Mouse (Mus musculus) liver, adult 2 months (tissue): ENCODE data around the gene Mroh3. TPM values are rescaled to one million over a fixed set of nuclear protein-coding genes. Genes with fewer than 3 reads are reported as not detected.

ENCODE experiments used
- DNase-seq: peaks from one replicate; pipeline ENCODE4 v3.0.0-alpha.2; 2011; ENCODE audit warnings: low read depth, low spot score; ENCODE audit errors: extremely low read depth
- H3K27ac ChIP-seq: fragments of 200-500 bp; replicated peaks from 2 replicates; pipeline ENCODE4 v1.5.1; 2012; ENCODE audit warnings: low read depth, mild to moderate bottlenecking, control low read depth, inconsistent platforms, low read length; ENCODE audit not compliant: insufficient read depth
- H3K27me3 ChIP-seq: fragments of 200-500 bp; 2 replicates; pipeline ENCODE4 v1.6.1; 2012; ENCODE audit warnings: mild to moderate bottlenecking, moderate library complexity, low read length, inconsistent platforms; ENCODE audit not compliant: control insufficient read depth, insufficient read depth
- H3K36me3 ChIP-seq: fragments of 200-500 bp; 2 replicates; pipeline ENCODE4 v1.6.1; 2012; ENCODE audit warnings: low read length, inconsistent platforms; ENCODE audit not compliant: control insufficient read depth, insufficient read depth
- H3K4me1 ChIP-seq: fragments of 200-500 bp; 2 replicates; pipeline ENCODE4 v1.6.1; 2011; ENCODE audit warnings: low read length; ENCODE audit not compliant: control insufficient read depth, insufficient read depth
- H3K4me3 ChIP-seq: fragments of 200-500 bp; 2 replicates; pipeline ENCODE4 v1.5.1; 2011; ENCODE audit warnings: low read depth, mild to moderate bottlenecking, control low read depth, low read length, moderate library complexity; ENCODE audit not compliant: insufficient read depth
- H3K79me2 ChIP-seq: fragments of 200-500 bp; 2 replicates; pipeline ENCODE4 v1.6.1; 2012; ENCODE audit warnings: inconsistent platforms, mild to moderate bottlenecking, low read length, moderate library complexity; ENCODE audit not compliant: control insufficient read depth, insufficient read depth
- H3K9ac ChIP-seq: fragments of 200-500 bp; 2 replicates; pipeline ENCODE4 v1.6.1; 2012; ENCODE audit warnings: low read depth, mild to moderate bottlenecking, control low read depth, inconsistent platforms, low read length
- CTCF ChIP-seq: fragments of 200-500 bp; IDR thresholded peaks from 2 replicates; pipeline ENCODE4 v1.5.1; 2011; ENCODE audit warnings: low read depth, low read length, control low read depth
- POLR2A ChIP-seq: fragments of 200-500 bp; IDR thresholded peaks from 2 replicates; pipeline ENCODE4 v1.6.1; 2011; ENCODE audit warnings: low read length, control low read depth; ENCODE audit not compliant: insufficient read depth; ENCODE audit errors: extremely low read depth
- WGBS: fragments of 180-500 bp; shearing (Covaris S2); methylation state at CpG from one replicate; pipeline ENCODE4 v1.1.7; 2018; 5-methylcytosine and 5-hydroxymethylcytosine counted together
- polyA plus RNA-seq: library from polyadenylated mRNA; depleted of rRNA; stranded (reverse); fragments of >200 nt; gene quantifications from 2 replicates; pipeline ENCODE4 v1.2.3, GENCODE M21; 2012
- total RNA-seq: library from RNA; depleted of rRNA; stranded (reverse); fragments of >200 nt; gene quantifications from 2 replicates; pipeline ENCODE4 v1.2.3, GENCODE M21; 2014

Mroh3 gene
- total and polyA plus RNA-seq, 2 experiments: not detected

- 91% methylated on average over 12 of the region's 12 CpGs for WGBS
- Histone ChIP-seq H3K4me1 (no peaks in the 10 kb centered on the region), H3K27me3 (no peaks in the 10 kb centered on the region), H3K4me3 (no peak overlapping the region), H3K27ac (no peak overlapping the region), H3K79me2 (no peaks in the 10 kb centered on the region), H3K36me3 (no peaks in the 10 kb centered on the region), H3K9ac (no peak overlapping the region)
- no peak for DNase-seq
- TF ChIP-seq CTCF (no peak), POLR2A (no peak)
These were observed 52.3 kb downstream of the Mroh3 start for GRCm38 (mm10) chr1:136160297-136160696.

DNA sequence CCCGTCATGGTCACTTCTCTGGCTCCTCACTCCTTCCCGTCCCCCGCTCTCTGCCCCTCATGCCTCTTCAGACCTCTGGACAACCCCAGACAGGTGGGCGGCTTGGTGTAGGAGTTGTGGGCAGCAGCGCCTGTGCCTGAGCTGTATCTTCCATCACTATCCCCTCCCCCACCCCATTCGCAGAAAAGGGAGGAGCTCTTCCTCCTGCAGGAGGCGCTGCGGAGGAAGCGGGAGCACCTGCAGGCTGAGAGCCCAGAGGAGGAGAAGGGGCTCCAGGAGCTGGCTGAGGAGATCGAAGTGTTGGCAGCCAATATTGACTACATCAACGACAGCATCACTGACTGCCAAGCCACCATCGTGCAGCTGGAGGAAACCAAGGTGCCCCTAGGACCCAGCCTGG, 52.8 kb downstream of the Mroh3 start:
- TF ChIP-seq CTCF (no peak), POLR2A (no peak)
- no peaks in the 10 kb centered on the region for H3K4me1 ChIP-seq
- no peaks in the 10 kb centered on the region for H3K36me3 ChIP-seq
- no peak overlapping the region for H3K4me3 ChIP-seq
- DNase-seq: no peak
- H3K27ac ChIP-seq: no peak overlapping the region
- no peak overlapping the region for H3K9ac ChIP-seq
- H3K79me2 ChIP-seq: no peaks in the 10 kb centered on the region
- WGBS: 50% methylated on average over 12 of the region's 12 CpGs
- no peaks in the 10 kb centered on the region for H3K27me3 ChIP-seq

GRCm38 (mm10) chr1:136156951-136157350, 55.7 kb downstream of the Mroh3 start:
- H3K4me3 ChIP-seq: no peak overlapping the region
- no peak for DNase-seq
- no peak for TF ChIP-seq CTCF
- no peak overlapping the region for H3K27ac ChIP-seq
- H3K27me3 ChIP-seq: no peaks in the 10 kb centered on the region
- H3K9ac ChIP-seq: no peak overlapping the region
- no peaks in the 10 kb centered on the region for H3K79me2 ChIP-seq
- WGBS: 69% methylated on average over 4 of the region's 4 CpGs
- H3K36me3 ChIP-seq: no peaks in the 10 kb centered on the region
- H3K4me1 ChIP-seq: no peaks in the 10 kb centered on the region

DNA sequence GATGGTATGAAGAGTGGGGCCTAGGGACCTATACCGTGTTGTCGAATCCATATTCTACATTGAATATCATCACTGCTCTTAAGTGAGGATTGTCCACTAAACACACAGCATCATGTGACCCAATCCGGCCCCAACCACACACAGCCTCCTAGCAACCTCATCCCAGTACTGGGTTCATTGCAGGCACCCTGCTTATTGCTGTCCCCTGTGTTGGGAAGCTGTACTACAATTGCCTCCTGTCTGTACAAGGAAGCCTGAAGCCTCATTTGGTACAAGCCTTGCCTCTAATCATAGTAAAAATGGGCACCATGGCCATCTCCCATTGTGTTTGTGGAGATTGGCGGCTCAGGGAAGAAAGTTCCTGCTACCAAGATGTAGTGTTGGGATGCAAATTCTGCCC, 56.3 kb downstream of the Mroh3 start:
- H3K4me3 ChIP-seq: no peak overlapping the region
- no peaks in the 10 kb centered on the region for H3K27me3 ChIP-seq
- WGBS: 94% methylated on average over 4 of the region's 4 CpGs
- no peak overlapping the region for H3K27ac ChIP-seq
- TF ChIP-seq POLR2A: no peak
- TF ChIP-seq CTCF: no peak
- H3K4me1 ChIP-seq: no peaks in the 10 kb centered on the region
- no peak overlapping the region for H3K9ac ChIP-seq
- no peaks in the 10 kb centered on the region for H3K36me3 ChIP-seq
- H3K79me2 ChIP-seq: no peaks in the 10 kb centered on the region
- no peak for DNase-seq

GRCm38 (mm10) chr1:136151371-136151770, 61.3 kb downstream of the Mroh3 start:
- H3K9ac ChIP-seq: no peak overlapping the region
- no peaks in the 10 kb centered on the region for H3K79me2 ChIP-seq
- no peaks in the 10 kb centered on the region for H3K4me1 ChIP-seq
- H3K27ac ChIP-seq: no peak overlapping the region
- WGBS: 89% methylated on average over 8 of the region's 8 CpGs
- no peaks in the 10 kb centered on the region for H3K27me3 ChIP-seq
- H3K4me3 ChIP-seq: no peak overlapping the region
- no peak for DNase-seq
- no peaks in the 10 kb centered on the region for H3K36me3 ChIP-seq
- no peak for TF ChIP-seq POLR2A
- no peak for TF ChIP-seq CTCF

DNA sequence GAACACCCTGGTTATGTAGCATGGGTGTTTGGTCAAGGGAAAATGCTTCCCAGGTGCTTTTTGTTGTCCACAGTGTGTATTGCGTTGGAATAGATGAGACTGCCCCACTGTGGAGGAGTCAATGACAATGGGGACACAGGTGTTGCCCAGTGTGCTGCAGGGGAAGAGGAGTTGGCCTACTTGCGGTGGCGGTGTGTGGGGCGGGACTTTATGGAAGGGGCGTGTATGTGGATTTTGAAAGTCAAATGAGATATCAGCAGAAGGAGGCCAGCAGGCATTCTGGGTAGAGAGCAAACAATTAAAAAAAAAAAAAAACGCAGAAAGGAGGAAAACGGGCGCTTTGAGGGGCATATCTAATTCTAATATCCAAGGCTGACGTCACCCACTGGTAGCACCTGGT, 62.9 kb downstream of the Mroh3 start:
- Histone ChIP-seq H3K79me2 (no peaks in the 10 kb centered on the region), H3K27me3 (no peaks in the 10 kb centered on the region), H3K4me3 (no peak overlapping the region), H3K4me1 (no peaks in the 10 kb centered on the region), H3K36me3 (no peaks in the 10 kb centered on the region), H3K27ac (no peak overlapping the region), H3K9ac (no peak overlapping the region)
- no peak for TF ChIP-seq CTCF
- DNase-seq: no peak
- WGBS: 91% methylated on average over 9 of the region's 9 CpGs
